ENCODE assay signal across 14 mouse cellular contexts in the genomic region with DNA sequence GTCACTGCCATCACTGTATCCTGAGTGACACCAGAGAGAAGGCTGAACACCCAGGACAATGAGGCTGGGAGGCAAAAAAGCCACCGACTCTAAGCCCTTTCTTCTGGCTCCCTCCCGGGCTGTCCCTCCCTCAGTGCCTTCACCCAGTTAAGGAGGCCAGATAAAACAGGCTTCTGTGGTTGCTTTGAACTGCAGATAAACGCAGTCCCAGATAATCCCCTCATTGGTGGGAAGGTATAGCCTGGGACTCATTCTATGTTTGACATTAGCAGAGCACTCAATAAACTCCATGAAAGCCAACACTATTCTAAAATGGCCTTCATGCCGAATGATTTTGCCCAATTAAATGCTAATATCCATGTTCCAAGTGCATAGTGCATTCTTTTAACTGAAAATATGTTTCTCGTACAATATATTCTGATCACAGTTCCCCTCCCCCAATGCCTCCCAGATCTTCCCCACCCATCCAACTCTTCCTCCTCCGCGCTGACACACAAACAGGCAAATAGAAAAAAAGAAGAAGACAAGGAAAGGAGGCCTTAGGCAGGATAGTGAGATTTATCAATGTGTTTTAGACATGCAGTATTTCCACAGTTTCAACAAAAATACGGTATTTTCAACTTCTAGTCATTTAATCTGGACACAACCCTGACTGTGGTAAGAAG. TPM values are rescaled to one million over a fixed set of nuclear protein-coding genes. Genes with fewer than 3 reads are reported as not detected.
DNase-seq lines count a peak whose midpoint lies in the region; ATAC-seq and TF ChIP-seq lines count a peak whose summit lies in the region.
"Had no signal": no experiment of that assay in that cellular context is flagged by ENCODE, and none has a peak within 500 bp of the region (broad histone marks: within the 10 kb centered on the region; RNA-seq: fewer than 3 reads in every experiment).

No protein-coding gene starts in this region.

- no peak for DNase-seq in heart, adult 18-20 months
- DNase-seq in midbrain, embryonic 10.5 days (ENCODE audit: low spot score): peak; percentile 53
- DNase-seq in liver, embryonic 14.5 days (ENCODE audit: low read depth in 3 of 3, low spot score in 3 of 3): peak; percentile 31 to 44 (median 40)
- DNase-seq in stomach, postnatal 0 days (ENCODE audit: low spot score): no peak
- no peak for DNase-seq in lung, adult 18-20 months
- DNase-seq: embryo, embryonic 11 days; kidney, adult 8-10 months; lung, embryonic 14.5 days; thymus, postnatal 4 days had no signal

- no peak overlapping the region for H3K4me3 ChIP-seq in heart, embryonic 11.5 days (ENCODE audit: low read depth, low read length)
- no peak overlapping the region for H3K4me3 ChIP-seq in midbrain, embryonic 10.5 days
- H3K4me3 ChIP-seq in midbrain, embryonic 16.5 days (ENCODE audit: low read depth, low read length): no peak overlapping the region
- peak overlapping the region in 1 of 2 experiments; percentile 18; a peak in 2 of 4 replicates for H3K4me3 ChIP-seq in liver, embryonic 14.5 days (ENCODE audit: insufficient read depth in 1 of 2, low read depth in 2 of 2, low read length in 2 of 2)
- H3K4me3 ChIP-seq in stomach, postnatal 0 days (ENCODE audit: low read depth, low read length): no peak overlapping the region
- H3K4me3 ChIP-seq: forebrain, embryonic 15.5 days; midbrain, embryonic 12.5 days had no signal

- TF ChIP-seq CTCF in liver, embryonic 14.5 days (IDR thresholded peaks at IDR 0.05; ENCODE audit: low read depth): no peak
- no peak for TF ChIP-seq CTCF in stomach, postnatal 0 days (IDR thresholded peaks at IDR 0.05; ENCODE audit: low read depth)

- no peaks in the 10 kb centered on the region for H3K9me3 ChIP-seq in heart, embryonic 11.5 days (replicated peaks; ENCODE audit: control insufficient read depth, low read length)
- no peaks in the 10 kb centered on the region; the same call in 1 of the 2 replicates for H3K9me3 ChIP-seq in midbrain, embryonic 10.5 days (replicated peaks)
- H3K9me3 ChIP-seq in midbrain, embryonic 16.5 days (replicated peaks; ENCODE audit: control insufficient read depth, low read length, poor library complexity, severe bottlenecking): no peaks in the 10 kb centered on the region
- no peaks in the 10 kb centered on the region for H3K9me3 ChIP-seq in liver, embryonic 14.5 days (ENCODE audit: control insufficient read depth, low read length)
- no peaks in the 10 kb centered on the region for H3K9me3 ChIP-seq in stomach, postnatal 0 days (ENCODE audit: control insufficient read depth, low read length)
- H3K9me3 ChIP-seq: forebrain, embryonic 15.5 days; midbrain, embryonic 12.5 days had no signal

- WGBS in heart, embryonic 11.5 days (ENCODE audit: insufficient replicate concordance): 39% methylated on average over 8 of the region's 8 CpGs
- 55% methylated on average over 8 of the region's 8 CpGs for WGBS in midbrain, embryonic 10.5 days
- WGBS in midbrain, embryonic 16.5 days: 47% methylated on average over 8 of the region's 8 CpGs
- WGBS in liver, embryonic 14.5 days (ENCODE audit: insufficient replicate concordance): 25% methylated on average over 8 of the region's 8 CpGs
- 70% methylated on average over 8 of the region's 8 CpGs for WGBS in stomach, postnatal 0 days

- peak overlapping the region; percentile 43 for H3K4me2 ChIP-seq in heart, embryonic 11.5 days
- H3K4me2 ChIP-seq in midbrain, embryonic 16.5 days (ENCODE audit: low read length): no peak overlapping the region
- peak overlapping the region; percentile 65 for H3K4me2 ChIP-seq in liver, embryonic 14.5 days (ENCODE audit: low read depth)
- no peak overlapping the region for H3K4me2 ChIP-seq in stomach, postnatal 0 days (replicated peaks; ENCODE audit: low read depth)
- H3K4me2 ChIP-seq: forebrain, embryonic 15.5 days; lung, embryonic 14.5 days; midbrain, embryonic 12.5 days had no signal

- H3K27ac ChIP-seq in heart, embryonic 11.5 days (ENCODE audit: low read depth, low read length): peak overlapping the region; percentile 86
- peak overlapping the region; percentile 72 for H3K27ac ChIP-seq in midbrain, embryonic 10.5 days (replicated peaks)
- no peak overlapping the region for H3K27ac ChIP-seq in midbrain, embryonic 16.5 days (ENCODE audit: low read length)
- peak overlapping the region; percentile 51 for H3K27ac ChIP-seq in liver, embryonic 14.5 days
- H3K27ac ChIP-seq in stomach, postnatal 0 days (replicated peaks): peak overlapping the region; percentile 53
- H3K27ac ChIP-seq: forebrain, embryonic 15.5 days; midbrain, embryonic 12.5 days had no signal

- H3K4me1 ChIP-seq in heart, embryonic 11.5 days (ENCODE audit: control insufficient read depth, insufficient read depth, low read length): peaks cover 33% of the 10 kb centered on the region
- H3K4me1 ChIP-seq in midbrain, embryonic 10.5 days: peaks cover 16% of the 10 kb centered on the region
- H3K4me1 ChIP-seq in midbrain, embryonic 16.5 days (ENCODE audit: control insufficient read depth, insufficient read depth, low read length): peaks cover 10% of the 10 kb centered on the region
- H3K4me1 ChIP-seq in liver, embryonic 14.5 days (replicated peaks; ENCODE audit: control insufficient read depth in 2 of 2, insufficient read depth in 2 of 2, low read length in 1 of 2): peaks cover 17 to 21% of the 10 kb centered on the region in 2 experiments
- H3K4me1 ChIP-seq in stomach, postnatal 0 days (replicated peaks; ENCODE audit: control insufficient read depth, insufficient read depth): peaks cover 2% of the 10 kb centered on the region; the same call in 1 of the 2 replicates
- H3K4me1 ChIP-seq: forebrain, embryonic 15.5 days had no signal

- 0 out of 2 replicates have a peak, but pooled peaks have one; percentile 35 for ATAC-seq in heart, embryonic 11.5 days (replicated peaks; ENCODE audit: insufficient number of reproducible peaks, low FRiP score, low TSS enrichment)
- no peak for ATAC-seq in midbrain, embryonic 16.5 days
- peak; percentile 98 for ATAC-seq in liver, embryonic 14.5 days (ENCODE audit: insufficient read depth)
- no peak for ATAC-seq in stomach, postnatal 0 days (ENCODE audit: low FRiP score, low TSS enrichment)
- no peak for ATAC-seq in monocyte, adult 5-6 weeks (replicated peaks; ENCODE audit: insufficient number of reproducible peaks, low FRiP score, low TSS enrichment, poor library complexity, severe bottlenecking)
- ATAC-seq: forebrain, embryonic 15.5 days had no signal

- H3K9ac ChIP-seq in heart, embryonic 11.5 days (ENCODE audit: low read depth, low read length): peak overlapping the region; percentile 43; the same call in 1 of the 2 replicates
- H3K9ac ChIP-seq in midbrain, embryonic 16.5 days (ENCODE audit: low read depth, low read length): no peak overlapping the region
- peak overlapping the region; percentile 31 for H3K9ac ChIP-seq in liver, embryonic 14.5 days (replicated peaks)
- no peak overlapping the region for H3K9ac ChIP-seq in stomach, postnatal 0 days (ENCODE audit: low read length)
- H3K9ac ChIP-seq: forebrain, embryonic 15.5 days; lung, embryonic 14.5 days; midbrain, embryonic 12.5 days had no signal

- H3K36me3 ChIP-seq in heart, embryonic 11.5 days (ENCODE audit: control insufficient read depth, insufficient read depth, low read length): no peaks in the 10 kb centered on the region; the same call in 1 of the 2 replicates
- H3K36me3 ChIP-seq in midbrain, embryonic 10.5 days: no peaks in the 10 kb centered on the region
- H3K36me3 ChIP-seq in midbrain, embryonic 16.5 days (ENCODE audit: control insufficient read depth, insufficient read depth, low read length): no peaks in the 10 kb centered on the region
- no peaks in the 10 kb centered on the region for H3K36me3 ChIP-seq in liver, embryonic 14.5 days (replicated peaks; ENCODE audit: control insufficient read depth, insufficient read depth, low read depth)
- no peaks in the 10 kb centered on the region for H3K36me3 ChIP-seq in stomach, postnatal 0 days (ENCODE audit: control insufficient read depth, insufficient read depth, low read length)
- H3K36me3 ChIP-seq: forebrain, embryonic 15.5 days; midbrain, embryonic 12.5 days had no signal

- no peaks in the 10 kb centered on the region for H3K27me3 ChIP-seq in heart, embryonic 11.5 days (ENCODE audit: control insufficient read depth, insufficient read depth, low read length)
- H3K27me3 ChIP-seq in midbrain, embryonic 10.5 days (ENCODE audit: low read depth, poor library complexity, severe bottlenecking): no peaks in the 10 kb centered on the region
- H3K27me3 ChIP-seq in midbrain, embryonic 16.5 days (ENCODE audit: control insufficient read depth, insufficient read depth, low read depth, low read length): no peaks in the 10 kb centered on the region
- H3K27me3 ChIP-seq in liver, embryonic 14.5 days (ENCODE audit: control insufficient read depth, insufficient read depth, low read length): no peaks in the 10 kb centered on the region
- no peaks in the 10 kb centered on the region for H3K27me3 ChIP-seq in stomach, postnatal 0 days (ENCODE audit: control insufficient read depth, insufficient read depth, low read length)
- H3K27me3 ChIP-seq: forebrain, embryonic 15.5 days; midbrain, embryonic 12.5 days had no signal

- TF ChIP-seq EP300 in liver, embryonic 14.5 days (IDR thresholded peaks at IDR 0.05; ENCODE audit: low read depth): peak; percentile 46; the same call in 1 of the 2 replicates
- no peak for TF ChIP-seq EP300 in stomach, postnatal 0 days (optimal IDR thresholded peaks at IDR 0.05)

RNA-seq across cellular contexts. Expression of gene Lrch1, which starts 46.8 kb away (rescaled TPM):
- polyA plus RNA-seq in heart, embryonic 11.5 days (2014; fragmentation: Nextera tagmentation; extraction: Ambion mirVana): 10.0 and 11.1 TPM in 2 replicates
- total RNA-seq in heart, adult 18-20 months (2021): 10 to 100 TPM; 11.8 to 14.3 TPM
- 6.2 and 6.4 TPM in 2 replicates for polyA plus RNA-seq in midbrain, embryonic 10.5 days (2016; fragmentation: Nextera tagmentation; extraction: Ambion mirVana)
- 19.7 and 19.9 TPM in 2 replicates for polyA plus RNA-seq in midbrain, embryonic 16.5 days (2015; fragmentation: Nextera tagmentation; extraction: Ambion mirVana)
- 2.7 and 2.8 TPM in 2 replicates for polyA plus RNA-seq in liver, embryonic 14.5 days (2012; rRNA removed)
- 3.4 and 4.4 TPM in 2 replicates for polyA plus RNA-seq in liver, embryonic 14.5 days (2014; fragmentation: Nextera tagmentation; extraction: Ambion mirVana)
- polyA plus RNA-seq in stomach, postnatal 0 days (2015; fragmentation: Nextera tagmentation; extraction: Ambion mirVana): 11.7 and 11.8 TPM in 2 replicates
- total RNA-seq in monocyte, adult 5-6 weeks (2017): 31.4 to 43.1 TPM (median 34.7 TPM) in 3 replicates

Comparison
In these comparisons a context has a peak if more than half of its experiments do, and no peak if none do; other contexts are left out.
1. ATAC-seq: peak in heart, embryonic 11.5 days (single experiment) and liver, embryonic 14.5 days (single experiment); none in midbrain, embryonic 16.5 days (single experiment), stomach, postnatal 0 days (single experiment) and monocyte, adult 5-6 weeks (single experiment).
2. H3K4me2 ChIP-seq: peak in heart, embryonic 11.5 days (single experiment) and liver, embryonic 14.5 days (single experiment); none in midbrain, embryonic 16.5 days (single experiment) and stomach, postnatal 0 days (single experiment).
3. H3K9ac ChIP-seq: peak in heart, embryonic 11.5 days (single experiment) and liver, embryonic 14.5 days (single experiment); none in midbrain, embryonic 16.5 days (single experiment) and stomach, postnatal 0 days (single experiment).
4. DNase-seq: peak in midbrain, embryonic 10.5 days (single experiment) and liver, embryonic 14.5 days (3 of 3); none in heart, adult 18-20 months (0 of 2), stomach, postnatal 0 days (single experiment) and lung, adult 18-20 months (0 of 2).